Mouse (Mus musculus): ENCODE data around the gene Pfdn4.

DNA sequence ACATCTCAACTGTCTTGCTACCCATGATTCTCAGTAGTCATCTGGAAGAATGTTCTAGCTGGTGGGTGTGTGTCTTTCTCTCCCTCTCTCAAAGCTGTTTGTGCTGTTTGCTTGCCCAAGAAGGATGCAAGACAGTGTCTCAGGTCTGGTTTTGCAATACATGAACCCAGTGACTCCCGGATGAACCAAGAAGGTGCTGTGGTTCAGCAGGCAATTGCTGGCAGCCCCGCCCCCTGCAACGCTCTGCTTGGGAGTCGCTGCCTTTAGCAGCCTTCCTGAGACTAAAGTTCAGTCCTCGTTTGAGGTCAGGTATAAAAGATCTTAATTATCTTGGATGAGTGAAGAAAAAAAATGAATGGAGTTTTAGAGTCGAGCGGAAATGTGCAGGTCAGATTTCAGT lies 34.6 kb upstream of the Pfdn4 start:
- TF ChIP-seq MAFK (IDR thresholded peaks at IDR 0.05; ENCODE audit: borderline replicate concordance, low read depth, low read length) (no peak), USF2 (IDR thresholded peaks at IDR 0.05; ENCODE audit: borderline replicate concordance in 1 of 2, insufficient read depth in 1 of 2, low read depth in 1 of 2, low read length in 2 of 2) (no peak), GABPA (IDR thresholded peaks at IDR 0.05; ENCODE audit: low read depth, low read length) (no peak), CTCF (IDR thresholded peaks at IDR 0.05 in 2 of 3, conservative IDR thresholded peaks at IDR 0.05 in 1 of 3; ENCODE audit: control insufficient read depth in 1 of 3, insufficient read depth in 1 of 3, low read depth in 2 of 3, low read length in 3 of 3, poor library complexity in 1 of 3, severe bottlenecking in 1 of 3) (no peak), GATA1 (IDR thresholded peaks at IDR 0.05; ENCODE audit: low read depth, low read length) (no peak), ZNF384 (IDR thresholded peaks at IDR 0.05; ENCODE audit: low read depth, low read length) (no peak), POLR2A (IDR thresholded peaks at IDR 0.05; ENCODE audit: control insufficient read depth in 1 of 2, insufficient read depth in 1 of 2, low read depth in 1 of 2, low read length in 2 of 2, poor library complexity in 1 of 2) (no peak), NRF1 (IDR thresholded peaks at IDR 0.05; ENCODE audit: insufficient read depth, low read depth, low read length, poor library complexity, severe bottlenecking) (no peak), BHLHE40 (IDR thresholded peaks at IDR 0.05; ENCODE audit: borderline replicate concordance, low read depth, low read length) (no peak), E2F4 (IDR thresholded peaks at IDR 0.05; ENCODE audit: borderline replicate concordance, low read depth, low read length) (no peak), TAL1 (IDR thresholded peaks at IDR 0.05; ENCODE audit: low read length) (no peak)

Data from MEL (cell line).